Mouse (Mus musculus) kidney, adult 2 months (tissue): ENCODE measurements at regions not wholly inside any gene's neighbourhood (a gene's known extent, or its start where the extent isn't known, plus 50 kb on each side); places are given as distances from the start of the nearest gene placed in this dataset.

Experiments
- CTCF ChIP-seq: fragments of 200-500 bp; conservative IDR thresholded peaks from 2 replicates; pipeline ENCODE4 v1.5.1; 2011; ENCODE audit warnings: low read depth, mild to moderate bottlenecking, control low read depth, low read length, moderate library complexity, mixed read lengths; ENCODE audit not compliant: insufficient read depth, insufficient read length
- POLR2A ChIP-seq: fragments of 200-500 bp; IDR thresholded peaks from one replicate; pipeline ENCODE4 v1.6.1; 2011; ENCODE audit warnings: low read depth, low read length, control low read depth

- TF ChIP-seq POLR2A: no peak
- no peak for TF ChIP-seq CTCF
Measured at GRCm38 (mm10) chr1:34657481-34657880, 78.0 kb downstream of the Amer3 start.
